Mouse (Mus musculus) right cerebral cortex, postnatal 25 days (tissue): Measurements from ENCODE around the gene Dock4.
A peak's percentile ranks its signal among the peaks of the same experiment; 100 is the strongest.

ENCODE experiments used
- DNase-seq: peaks from one replicate; pipeline ENCODE4 v3.0.0; 2022

Gene Dock4

GRCm38 (mm10) chr12:40445648-40446449, at the start of gene Dock4, which contains the start of gene Zfp277:
TSS of gene Dock4 (plus strand) at chr12:40445952.
TSS of gene Zfp277 (minus strand) at chr12:40445902.
- peak; percentile 98 for DNase-seq

GRCm38 (mm10) chr12:40398916-40399315, 46.8 kb upstream of the Dock4 start:
- no peak for DNase-seq

- no peak for DNase-seq
Measured at GRCm38 (mm10) chr12:40399386-40399785, 46.4 kb upstream of the Dock4 start.

- DNase-seq: no peak
Measured at GRCm38 (mm10) chr12:40399812-40400211, 45.9 kb upstream of the Dock4 start.

- peak; percentile 23 for DNase-seq
Measured at GRCm38 (mm10) chr12:40414682-40415311, 31.0 kb upstream of the Dock4 start.

GRCm38 (mm10) chr12:40415312-40415925, 30.3 kb upstream of the Dock4 start:
- no peak for DNase-seq

GRCm38 (mm10) chr12:40417257-40417656, 28.5 kb upstream of the Dock4 start:
- DNase-seq: no peak

- no peak for DNase-seq
Measured at GRCm38 (mm10) chr12:40424991-40425390, 20.8 kb upstream of the Dock4 start.

GRCm38 (mm10) chr12:40427606-40428005, 18.1 kb upstream of the Dock4 start:
- no peak for DNase-seq

GRCm38 (mm10) chr12:40429976-40430375, 15.8 kb upstream of the Dock4 start:
- DNase-seq: no peak

GRCm38 (mm10) chr12:40431075-40431474, 14.7 kb upstream of the Dock4 start:
- DNase-seq: no peak

- no peak for DNase-seq
Measured at GRCm38 (mm10) chr12:40434101-40434500, 11.7 kb upstream of the Dock4 start.

- DNase-seq: no peak
Measured at GRCm38 (mm10) chr12:40438049-40438448, 7.7 kb upstream of the Dock4 start.

GRCm38 (mm10) chr12:40445206-40445605, 546 bp upstream of the Dock4 start:
- no peak for DNase-seq

GRCm38 (mm10) chr12:40446450-40447381, 964 bp downstream of the Dock4 start:
- peak; percentile 59 for DNase-seq

- DNase-seq: peak; percentile 26
Measured at GRCm38 (mm10) chr12:40447561-40448355, 2.0 kb downstream of the Dock4 start.

- DNase-seq: no peak
Measured at GRCm38 (mm10) chr12:40449119-40449795, 3.5 kb downstream of the Dock4 start.

GRCm38 (mm10) chr12:40456517-40456916, 10.8 kb downstream of the Dock4 start:
- DNase-seq: no peak

GRCm38 (mm10) chr12:40458977-40459376, 13.2 kb downstream of the Dock4 start:
- no peak for DNase-seq

GRCm38 (mm10) chr12:40459673-40460265, 14.0 kb downstream of the Dock4 start:
- no peak for DNase-seq
